Mouse (Mus musculus) lung, postnatal 0 days (tissue): ENCODE measurements around the gene Dlx5.

ENCODE experiments used
- CTCF ChIP-seq: IDR thresholded peaks from 2 replicates; pipeline ENCODE4 v1.5.1; 2016; ENCODE audit warnings: antibody characterized with exemption, mild to moderate bottlenecking
- EP300 ChIP-seq: IDR thresholded peaks from 2 replicates; pipeline ENCODE4 v1.6.1; 2016; ENCODE audit warnings: antibody characterized with exemption, mild to moderate bottlenecking, control low read depth

GRCm38 (mm10) chr6:6890047-6890446, 8.2 kb upstream of the Dlx5 start:
- peak; percentile 22; the same call in 1 of the 2 replicates for TF ChIP-seq CTCF
- TF ChIP-seq EP300, result no peak
